Mouse (Mus musculus): ENCODE measurements at regions not wholly inside any gene's neighbourhood (a gene's known extent, or its start where the extent isn't known, plus 50 kb on each side); places are given as distances from the start of the nearest gene placed in this dataset.

DNA sequence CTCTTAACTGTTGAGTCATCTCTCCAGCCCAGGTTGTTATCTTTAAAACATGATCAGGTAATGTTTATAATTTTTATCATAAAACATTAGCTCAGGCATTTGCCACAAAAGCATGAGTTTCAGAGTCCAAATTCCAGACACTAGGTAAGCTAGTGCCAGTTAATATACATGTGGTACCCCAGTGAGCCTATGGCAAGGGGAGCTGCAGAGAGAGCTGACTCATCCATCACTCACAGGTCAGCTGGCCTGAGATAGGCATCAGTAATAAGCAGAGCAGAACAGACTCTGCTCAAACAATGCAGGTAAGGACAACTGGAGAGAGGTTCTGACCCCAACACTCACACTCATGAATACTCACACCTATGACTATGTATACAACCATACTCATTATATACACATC is 144.6 kb upstream of the Sgcd start:
- DNase-seq (ENCODE audit: low read depth) = no peak

DNA sequence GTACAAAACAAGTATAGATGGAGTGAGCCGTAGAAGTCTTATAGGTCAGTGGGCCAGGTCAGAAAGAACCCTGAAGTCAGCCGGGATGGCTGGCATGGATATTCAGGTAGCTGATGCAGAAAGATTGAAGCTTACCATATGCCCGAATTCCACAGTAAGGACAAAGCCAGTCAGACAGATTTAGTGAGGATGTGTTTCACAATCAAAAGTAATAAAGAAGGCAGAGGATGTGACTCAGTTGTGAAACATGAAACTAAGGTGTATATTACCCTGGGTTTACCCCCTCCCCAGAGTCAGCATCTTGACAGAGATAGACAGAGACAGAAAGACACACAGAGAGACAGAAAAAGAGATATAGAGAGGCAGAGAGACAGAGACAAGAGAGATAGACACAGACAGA is 109.3 kb upstream of the Sgcd start:
- DNase-seq (ENCODE audit: low read depth) = no peak

DNA sequence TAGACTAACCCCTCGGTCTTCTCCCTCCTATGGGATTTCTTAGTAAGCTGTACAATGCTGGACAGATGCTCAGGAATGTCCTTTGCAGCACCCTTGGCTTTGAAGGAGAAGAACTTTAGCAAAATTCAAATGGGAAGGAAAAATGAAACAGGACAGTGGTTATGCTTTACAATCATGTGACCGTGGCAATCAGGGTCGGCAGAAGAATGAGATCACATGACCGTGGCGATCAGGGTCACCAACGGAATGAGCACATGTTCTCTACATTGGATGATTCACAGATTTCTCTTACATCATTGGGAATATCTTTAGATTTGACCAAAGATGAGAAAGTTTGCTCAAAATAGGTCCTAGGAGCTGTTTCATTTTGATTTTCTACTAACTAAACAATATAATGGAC is 108.7 kb upstream of the Sgcd start:
- DNase-seq (ENCODE audit: low read depth) = no peak

DNA sequence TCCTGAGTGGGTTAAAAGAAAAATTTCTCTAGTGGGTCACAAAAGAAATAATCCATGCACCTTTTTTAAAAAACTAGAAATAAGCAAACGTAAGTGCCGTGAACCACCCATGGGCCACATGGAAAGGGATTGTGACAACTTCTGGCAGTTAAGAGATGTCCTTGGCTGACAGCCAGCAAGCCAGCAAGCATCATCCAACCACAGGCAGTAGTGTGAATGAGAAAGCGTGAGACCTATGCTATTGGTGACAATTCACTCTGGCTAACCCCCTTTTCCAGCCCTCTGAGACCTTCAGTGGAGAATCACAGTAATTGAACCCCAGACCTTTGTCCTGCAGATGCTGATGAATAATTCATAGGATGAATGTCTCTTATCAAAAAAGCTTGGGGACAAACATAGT is 78.3 kb upstream of the Sgcd start:
- no peak for DNase-seq (ENCODE audit: low read depth)

DNA sequence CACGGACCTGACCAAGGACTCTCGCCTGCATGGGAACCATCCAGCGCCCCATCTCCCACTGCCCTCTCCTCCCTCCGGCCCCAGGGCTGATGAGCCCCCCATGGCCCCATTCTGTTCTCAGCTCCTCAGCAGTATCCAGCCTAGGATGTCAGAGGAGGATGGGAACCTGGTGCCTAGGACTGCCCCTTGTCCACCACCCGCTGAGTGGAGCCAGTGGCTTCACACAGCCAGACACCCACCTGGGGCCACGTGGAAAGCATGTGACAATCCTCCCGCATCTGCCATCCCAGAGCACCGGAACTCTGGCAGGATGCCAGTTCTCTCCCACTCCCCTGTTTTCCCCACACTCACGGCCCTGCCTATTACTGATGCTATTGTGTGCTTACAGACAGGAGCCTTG is 75.0 kb upstream of the Sgcd start:
- DNase-seq (ENCODE audit: low read depth) = no peak

DNA sequence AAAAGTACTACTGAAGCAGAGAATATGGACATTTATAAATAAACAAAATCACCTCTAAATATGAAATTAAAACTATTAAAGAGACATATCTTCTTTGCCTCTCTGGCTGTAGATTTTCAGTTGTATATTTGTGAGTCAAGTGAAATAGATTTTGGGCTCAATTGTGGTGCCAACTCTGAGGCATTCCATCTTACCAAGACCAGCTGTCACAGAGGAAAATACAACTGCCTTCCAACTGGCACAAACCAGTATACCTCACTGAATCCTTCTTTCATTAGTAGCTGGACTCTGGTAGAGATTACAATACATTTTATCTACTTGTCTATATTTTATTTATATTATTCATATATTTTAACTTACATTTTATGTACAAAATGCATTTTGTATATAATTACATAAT is 72.7 kb upstream of the Sgcd start:
- no peak for DNase-seq (ENCODE audit: low read depth)

DNA sequence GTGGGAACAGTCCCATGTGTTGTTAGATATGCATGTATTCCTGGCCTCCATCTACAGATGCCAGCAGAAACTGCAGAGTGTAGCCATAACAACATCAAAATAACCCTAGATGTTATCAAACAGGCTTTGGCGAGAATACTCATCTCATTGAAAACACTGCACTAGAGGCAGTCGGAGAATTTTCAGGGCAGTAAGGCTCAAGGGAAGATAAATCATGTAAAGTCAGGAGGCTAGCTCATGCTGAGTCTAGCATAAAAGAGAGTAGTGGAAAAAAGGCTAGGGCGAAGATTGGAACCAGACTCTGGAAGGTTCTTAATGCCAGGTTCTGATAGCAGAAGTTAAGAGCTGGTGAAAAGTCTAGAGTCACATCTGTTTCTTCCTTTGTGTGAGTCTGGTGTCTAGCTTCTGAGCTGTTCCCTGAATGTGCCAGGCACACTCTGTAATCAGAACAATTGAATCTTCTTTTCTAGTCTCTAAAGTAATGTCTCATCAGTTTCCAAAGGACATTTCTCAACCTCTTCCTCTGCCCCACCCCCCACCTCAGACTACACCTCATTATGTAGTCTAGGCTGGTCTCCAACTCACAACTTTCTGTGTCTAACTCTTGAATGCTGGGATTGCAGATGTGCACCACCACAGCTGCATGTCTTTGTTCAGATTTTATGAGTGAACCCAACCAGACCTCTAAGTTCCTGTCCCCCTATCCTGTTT is 62.5 kb upstream of the Sgcd start:
- no peak for DNase-seq (ENCODE audit: low read depth)

DNA sequence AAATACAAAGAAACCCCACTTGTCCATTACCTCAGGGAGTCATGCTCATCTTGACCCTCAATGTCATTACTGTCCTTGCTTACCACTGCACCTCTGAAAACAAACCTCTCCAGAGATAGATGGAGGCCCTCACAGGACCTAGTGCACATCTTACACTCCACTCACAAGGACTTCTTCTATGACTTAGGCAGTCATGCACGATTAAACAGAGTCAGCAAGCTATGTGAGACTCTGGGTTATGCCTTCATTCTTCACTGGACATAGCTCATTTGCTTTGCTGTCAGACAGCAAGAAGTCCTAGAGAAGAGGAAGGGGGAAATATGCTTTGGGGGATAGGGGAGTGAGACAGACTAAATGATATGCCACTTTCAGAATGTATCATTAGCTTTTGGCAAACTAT is 59.5 kb upstream of the Sgcd start:
- DNase-seq (ENCODE audit: low read depth) = no peak
